In genomic region chr5:90478886-90479285, GRCm38 (mm10) we compare ENCODE assay signal across 31 mouse cellular contexts. TPM values are rescaled to one million over a fixed set of nuclear protein-coding genes. Genes with fewer than 3 reads are reported as not detected.
DNase-seq lines count a peak whose midpoint lies in the region; ATAC-seq and TF ChIP-seq lines count a peak whose summit lies in the region.
"Had no signal": no experiment of that assay in that cellular context is flagged by ENCODE, and none has a peak within 500 bp of the region (broad histone marks: within the 10 kb centered on the region; RNA-seq: fewer than 3 reads in every experiment).

No protein-coding gene starts in this region.

- no peaks in the 10 kb centered on the region for H3K79me2 ChIP-seq in liver, adult 2 months (ENCODE audit: control insufficient read depth, insufficient read depth, low read length)

- TF ChIP-seq CTCF in liver, adult 2 months (IDR thresholded peaks at IDR 0.05; ENCODE audit: low read depth, low read length), result no peak

- no peak overlapping the region for H3K4me3 ChIP-seq in liver, adult 2 months (ENCODE audit: insufficient read depth, low read depth, low read length)
- H3K4me3 ChIP-seq in liver, embryonic 11.5 days (ENCODE audit: low read depth, low read length), result no peak overlapping the region
- H3K4me3 ChIP-seq: forebrain, embryonic 10.5 days; forebrain, embryonic 13.5 days; gastrocnemius, adult 2 months; heart, embryonic 12.5 days; heart, embryonic 15.5 days; hindbrain, embryonic 12.5 days; hindbrain, embryonic 15.5 days had no signal

- 78% methylated on average over 1 of the region's 1 CpGs for WGBS in liver, adult 2 months
- 49% methylated on average over 1 of the region's 1 CpGs for WGBS in liver, embryonic 11.5 days

- H3K27me3 ChIP-seq in liver, adult 2 months (ENCODE audit: control insufficient read depth, insufficient read depth, low read length), result no peaks in the 10 kb centered on the region
- H3K27me3 ChIP-seq in liver, embryonic 11.5 days (replicated peaks; ENCODE audit: control insufficient read depth, insufficient read depth, low read length), result no peaks in the 10 kb centered on the region
- H3K27me3 ChIP-seq: CH12.LX; forebrain, embryonic 13.5 days; heart, embryonic 12.5 days; heart, embryonic 15.5 days; hindbrain, embryonic 12.5 days; hindbrain, embryonic 15.5 days had no signal

- TF ChIP-seq POLR2A in liver, adult 2 months (IDR thresholded peaks at IDR 0.05; ENCODE audit: extremely low read depth, insufficient read depth, low read length), result no peak

- ATAC-seq in liver, embryonic 11.5 days (replicated peaks; ENCODE audit: low FRiP score), result no peak
- ATAC-seq in common myeloid progenitor, adult 5-6 weeks (replicated peaks; ENCODE audit: low read depth, poor library complexity, severe bottlenecking), result 0 out of 2 replicates have a peak, but pooled peaks have one; percentile 39
- peak; percentile 56; the same call in 1 of the 2 replicates for ATAC-seq in megakaryocyte, adult 5-6 weeks (ENCODE audit: poor library complexity, severe bottlenecking)
- no peak for ATAC-seq in frontal cortex, adult (ENCODE audit: low TSS enrichment)
- ATAC-seq: forebrain, embryonic 13.5 days; forebrain, embryonic 16.5 days had no signal

- H3K9ac ChIP-seq in liver, adult 2 months (ENCODE audit: low read depth, low read length), result no peak overlapping the region
- no peak overlapping the region for H3K9ac ChIP-seq in liver, embryonic 11.5 days (ENCODE audit: low read depth, low read length)
- H3K9ac ChIP-seq: forebrain, embryonic 13.5 days; heart, embryonic 12.5 days; heart, embryonic 15.5 days; hindbrain, embryonic 12.5 days; hindbrain, embryonic 15.5 days had no signal

- peaks cover 21% of the 10 kb centered on the region for H3K36me3 ChIP-seq in liver, adult 2 months (ENCODE audit: control insufficient read depth, insufficient read depth, low read length)
- H3K36me3 ChIP-seq in liver, embryonic 11.5 days (ENCODE audit: control insufficient read depth, insufficient read depth, low read length), result no peaks in the 10 kb centered on the region
- H3K36me3 ChIP-seq: forebrain, embryonic 10.5 days; G1E; heart, embryonic 12.5 days; heart, embryonic 15.5 days; hindbrain, embryonic 12.5 days; hindbrain, embryonic 15.5 days had no signal

- no peaks in the 10 kb centered on the region for H3K9me3 ChIP-seq in liver, embryonic 11.5 days (ENCODE audit: control insufficient read depth, low read length)
- H3K9me3 ChIP-seq: forebrain, embryonic 10.5 days; forebrain, embryonic 13.5 days; G1E; heart, embryonic 12.5 days; heart, embryonic 15.5 days; hindbrain, embryonic 12.5 days; hindbrain, embryonic 15.5 days had no signal

- no peak overlapping the region for H3K27ac ChIP-seq in liver, adult 2 months (replicated peaks; ENCODE audit: insufficient read depth, low read depth, low read length)
- H3K27ac ChIP-seq in liver, embryonic 11.5 days (ENCODE audit: low read depth, low read length), result no peak overlapping the region
- H3K27ac ChIP-seq: forebrain, embryonic 10.5 days; forebrain, embryonic 13.5 days; gastrocnemius, adult 2 months; heart, embryonic 15.5 days; hindbrain, embryonic 12.5 days; hindbrain, embryonic 15.5 days had no signal

- H3K4me2 ChIP-seq in liver, embryonic 11.5 days, result no peak overlapping the region
- H3K4me2 ChIP-seq: forebrain, embryonic 13.5 days; heart, embryonic 12.5 days; heart, embryonic 15.5 days; hindbrain, embryonic 12.5 days; hindbrain, embryonic 15.5 days had no signal

- peak; percentile 35 for DNase-seq in liver, adult 2 months (ENCODE audit: extremely low read depth, low read depth, low spot score)
- DNase-seq in liver, embryonic 11.5 days (ENCODE audit: low spot score), result no peak
- no peak for DNase-seq in cerebellum, postnatal 4 days (ENCODE audit: low spot score in 2 of 2)
- no peak for DNase-seq in right cerebral cortex, postnatal 14 days
- DNase-seq: adrenal gland, adult 2 months; adrenal gland, postnatal 14 days; B cell, adult 2 months; cerebellum, adult 11 months; cerebellum, adult 2 months; cerebellum, adult 9-11 months; cerebellum, postnatal 25 days; gastrocnemius, adult 2 months; gastrocnemius, postnatal 14 days; heart, adult 18-20 months; heart, postnatal 10 days; heart, postnatal 4 days had no signal

- H3K4me1 ChIP-seq in liver, adult 2 months (ENCODE audit: control insufficient read depth, insufficient read depth, low read length), result peaks cover 1% of the 10 kb centered on the region; the same call in 1 of the 2 replicates
- no peaks in the 10 kb centered on the region for H3K4me1 ChIP-seq in liver, embryonic 11.5 days (replicated peaks; ENCODE audit: control insufficient read depth, insufficient read depth, low read length)
- H3K4me1 ChIP-seq: forebrain, embryonic 10.5 days; forebrain, embryonic 13.5 days; heart, embryonic 12.5 days; heart, embryonic 15.5 days; hindbrain, embryonic 12.5 days; hindbrain, embryonic 15.5 days had no signal

RNA-seq across cellular contexts. Expression of gene Afp, which starts 11.7 kb away (rescaled TPM):
- total RNA-seq in liver, adult 2 months (2014; rRNA removed), result 1.3 and 1.9 TPM in 2 replicates
- polyA plus RNA-seq in liver, adult 2 months (2012; rRNA removed), result 0.10 and 0.23 TPM in 2 replicates
- polyA plus RNA-seq in liver, embryonic 11.5 days (2014; fragmentation: Nextera tagmentation; extraction: Ambion mirVana), result 6,352 and 6,971 TPM in 2 replicates
- total RNA-seq in common myeloid progenitor, adult 5-6 weeks (2017), result 0.19 and 0.59 TPM in 2 replicates
- total RNA-seq in megakaryocyte, adult 5-6 weeks (2015), result not detected in 2 replicates
- not detected in 2 replicates for total RNA-seq in megakaryocyte, adult 5-6 weeks (2017)
- total RNA-seq: adrenal gland, adult 2 months; gastrocnemius, adult 2 months; gastrocnemius, postnatal 14 days; heart, postnatal 10 days had no signal
- polyA plus RNA-seq: adrenal gland, adult 2 months; G1E had no signal

RNA-seq across cellular contexts. Expression of gene Alb, which starts 18.2 kb away (rescaled TPM):
- total RNA-seq in liver, adult 2 months (2014; rRNA removed), result 64,755 and 74,209 TPM in 2 replicates
- polyA plus RNA-seq in liver, adult 2 months (2012; rRNA removed), result 38,500 and 40,596 TPM in 2 replicates
- 772 and 788 TPM in 2 replicates for polyA plus RNA-seq in liver, embryonic 11.5 days (2014; fragmentation: Nextera tagmentation; extraction: Ambion mirVana)
- not detected in 2 replicates for total RNA-seq in common myeloid progenitor, adult 5-6 weeks (2017)
- not detected in 2 replicates for total RNA-seq in megakaryocyte, adult 5-6 weeks (2015)
- total RNA-seq in megakaryocyte, adult 5-6 weeks (2017), result not detected in 2 replicates
- total RNA-seq: G1E; heart, adult 18-20 months had no signal
- polyA plus RNA-seq: forebrain, embryonic 10.5 days; forebrain, embryonic 13.5 days; G1E; hindbrain, embryonic 12.5 days had no signal

RNA-seq across cellular contexts. Expression of gene Afm, which starts 39.8 kb away (rescaled TPM):
- total RNA-seq in liver, adult 2 months (2014; rRNA removed), result 233 and 234 TPM in 2 replicates
- polyA plus RNA-seq in liver, adult 2 months (2012; rRNA removed), result 108 and 116 TPM in 2 replicates
- 8.8 and 11.4 TPM in 2 replicates for polyA plus RNA-seq in liver, embryonic 11.5 days (2014; fragmentation: Nextera tagmentation; extraction: Ambion mirVana)
- total RNA-seq in common myeloid progenitor, adult 5-6 weeks (2017), result not detected in 2 replicates
- not detected in 2 replicates for total RNA-seq in megakaryocyte, adult 5-6 weeks (2015)
- not detected in 2 replicates for total RNA-seq in megakaryocyte, adult 5-6 weeks (2017)
- total RNA-seq: CH12.LX; G1E; gastrocnemius, adult 2 months; gastrocnemius, postnatal 14 days; heart, adult 18-20 months; heart, postnatal 10 days; heart, postnatal 4 days had no signal
- polyA plus RNA-seq: adrenal gland, adult 2 months; cerebellum, adult 2 months; embryonic facial prominence, embryonic 11.5 days; embryonic facial prominence, embryonic 14.5 days; forebrain, embryonic 10.5 days; forebrain, embryonic 13.5 days; forebrain, embryonic 16.5 days; frontal cortex, adult 2 months; G1E; heart, embryonic 15.5 days; hindbrain, embryonic 12.5 days; hindbrain, embryonic 15.5 days had no signal

Comparison
In these comparisons a context has a peak if more than half of its experiments do, and no peak if none do; other contexts are left out.
1. ATAC-seq: peak in common myeloid progenitor, adult 5-6 weeks (single experiment) and megakaryocyte, adult 5-6 weeks (single experiment); none in liver, embryonic 11.5 days (single experiment) and frontal cortex, adult (single experiment).
2. RNA of gene Alb, which starts 18.2 kb away (total RNA-seq): 64,755 to 74,209 TPM in liver, adult 2 months; not detected in common myeloid progenitor, adult 5-6 weeks and not detected in megakaryocyte, adult 5-6 weeks; every median in the first group is over 1,000 times any median in the second.
3. RNA of gene Afm, which starts 39.8 kb away (total RNA-seq): 233 to 234 TPM in liver, adult 2 months; not detected in common myeloid progenitor, adult 5-6 weeks and not detected in megakaryocyte, adult 5-6 weeks; every median in the first group is over 100 times any median in the second.